Mouse (Mus musculus) kidney, postnatal 14 days (tissue): ENCODE data around the gene Fabp7.

Source experiments
- DNase-seq: peaks from one replicate; pipeline ENCODE4 v3.0.0; 2022; ENCODE audit warnings: mixed read lengths

The Fabp7 gene

DNA sequence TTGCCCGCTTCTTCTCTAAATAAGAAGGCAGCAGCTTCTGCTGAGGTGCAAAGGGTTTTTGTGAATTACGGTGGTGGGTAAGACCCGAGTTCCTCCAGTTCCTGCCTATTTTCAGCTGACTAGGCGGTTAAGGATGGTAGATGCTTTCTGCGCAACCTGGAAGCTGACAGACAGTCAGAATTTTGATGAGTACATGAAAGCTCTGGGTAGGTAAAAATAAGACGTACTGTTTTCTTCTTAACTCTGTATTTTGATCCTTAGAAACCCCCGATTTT is at the start of gene Fabp7:
Gene Fabp7 (plus strand): TSS at position 6 of the 275 bp plus-strand sequence.
- DNase-seq, result no peak

DNA sequence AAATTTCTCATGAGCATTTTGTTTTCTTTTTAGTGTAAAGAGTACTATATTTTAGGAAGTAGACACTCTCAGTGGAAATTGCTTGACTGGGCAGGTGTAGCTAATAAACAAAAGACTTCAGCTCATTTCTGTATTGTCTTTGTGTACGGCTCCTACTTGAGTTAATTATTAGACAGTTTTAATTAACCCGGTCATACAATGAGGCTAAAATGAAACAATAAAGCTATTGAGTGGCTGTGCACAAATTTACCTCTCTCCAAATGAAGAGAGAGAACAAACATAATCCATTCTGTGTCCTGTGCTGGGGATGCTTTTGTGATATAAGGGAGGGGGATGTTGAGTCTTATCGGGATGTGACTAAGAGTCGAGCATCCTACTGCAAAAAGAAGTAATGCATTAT is 43.9 kb upstream of the Fabp7 start:
- no peak for DNase-seq

DNA sequence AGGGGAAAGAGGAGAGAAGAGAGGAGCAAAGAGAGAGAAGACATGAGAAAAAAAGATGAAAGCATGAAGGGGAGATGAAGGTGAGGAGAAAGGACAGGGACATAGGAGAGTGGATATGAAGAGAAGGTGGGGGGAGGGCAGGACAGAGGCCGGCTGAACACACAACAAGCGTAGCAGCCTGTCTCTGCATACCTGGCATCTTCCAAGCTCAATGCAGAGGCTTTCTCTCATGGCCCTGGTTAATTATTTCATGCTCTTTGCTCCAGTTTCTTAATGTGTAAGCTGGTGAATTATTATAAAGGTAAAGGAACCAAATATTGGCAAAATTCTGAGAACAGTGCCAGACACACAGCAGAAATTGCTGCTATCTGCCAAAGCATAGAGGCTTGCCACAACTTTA is 43.3 kb upstream of the Fabp7 start:
- DNase-seq, result peak; percentile 30

DNA sequence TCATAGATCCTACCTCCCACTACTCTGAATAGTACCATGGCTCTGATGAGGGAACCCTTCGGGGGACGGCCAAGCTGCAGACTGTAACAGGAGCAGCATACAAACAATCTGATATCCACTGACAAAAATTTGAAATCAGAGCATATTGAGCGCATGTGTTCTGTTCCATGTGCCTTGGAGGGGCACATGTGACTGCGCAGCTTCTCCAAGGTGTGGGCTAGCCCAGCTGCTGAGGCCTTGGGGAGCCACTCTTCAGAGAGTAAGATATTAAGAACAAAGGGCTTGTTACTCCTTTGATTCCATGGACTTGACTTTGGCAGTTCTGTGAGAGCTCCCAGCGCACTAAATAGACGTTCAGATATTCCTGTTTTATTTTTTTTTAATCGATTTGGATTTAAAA is 41.6 kb upstream of the Fabp7 start:
- DNase-seq, result no peak

DNA sequence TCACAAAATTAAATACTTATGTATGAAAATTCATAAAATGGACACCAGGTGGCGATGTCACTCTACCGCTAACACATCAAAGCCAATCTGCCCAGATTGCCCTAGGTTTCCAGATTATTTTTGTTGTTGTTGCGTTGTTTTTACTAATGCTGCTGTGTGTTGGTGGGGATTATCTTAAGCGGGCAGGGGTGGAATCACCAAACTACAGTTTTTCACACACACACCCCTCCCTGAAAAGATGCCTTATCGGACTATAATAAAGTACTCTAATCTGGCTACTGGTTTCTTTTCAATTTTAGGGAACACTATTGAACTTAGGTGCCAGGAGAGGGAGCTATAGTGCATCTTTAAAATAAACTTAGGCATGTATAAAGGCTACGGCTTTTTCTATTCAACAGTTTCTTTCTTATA is 41.1 kb upstream of the Fabp7 start:
- peak; percentile 32 for DNase-seq

DNA sequence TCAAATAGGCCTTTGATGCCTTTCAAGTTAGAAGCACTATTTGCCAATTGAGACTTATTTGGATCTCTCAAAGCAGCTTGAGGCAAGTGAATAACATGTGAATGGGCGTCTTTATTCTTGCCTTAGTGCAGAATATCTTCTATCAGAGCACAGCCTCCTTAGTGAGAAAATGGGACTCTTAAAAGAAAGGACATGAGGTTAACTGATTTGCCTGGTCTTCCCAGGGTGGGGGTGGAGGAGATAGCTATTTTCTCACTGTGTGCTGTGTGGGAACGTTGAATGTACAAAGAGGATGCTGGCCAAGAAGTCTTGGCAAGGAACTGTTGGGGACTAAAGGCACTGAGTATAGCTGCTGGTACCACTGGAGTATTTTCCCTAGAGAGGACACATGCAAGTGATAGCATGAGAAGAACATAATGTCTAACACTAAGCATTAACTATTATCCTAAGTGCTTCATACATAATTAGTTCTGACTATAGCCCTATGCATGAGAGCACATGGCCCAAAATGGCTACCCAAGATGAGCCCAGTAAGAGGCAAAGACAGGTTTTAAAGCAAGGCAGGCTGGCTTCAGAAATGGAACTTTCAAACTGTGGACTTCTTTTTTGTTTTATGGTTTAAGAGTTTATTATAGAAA is 40.4 kb upstream of the Fabp7 start:
- DNase-seq, result no peak

DNA sequence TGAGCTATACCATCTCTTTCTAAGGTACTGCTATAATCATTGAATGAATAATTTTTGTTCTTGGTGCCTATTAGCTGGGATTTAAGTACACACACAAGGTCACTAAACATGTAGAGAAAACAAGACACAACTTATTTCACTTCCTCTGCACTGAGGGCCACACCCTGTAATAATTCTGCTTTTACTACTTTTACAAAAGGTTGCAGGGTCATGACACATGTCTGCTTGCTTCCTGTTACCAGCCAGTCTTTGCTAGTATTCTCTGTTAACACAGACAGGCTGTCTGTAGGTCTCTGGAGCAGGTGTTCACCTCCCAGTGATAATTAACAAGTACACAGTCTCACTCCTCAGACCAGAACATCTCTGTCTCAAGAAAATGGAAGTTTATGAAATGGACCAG is 39.2 kb upstream of the Fabp7 start:
- DNase-seq, result no peak

DNA sequence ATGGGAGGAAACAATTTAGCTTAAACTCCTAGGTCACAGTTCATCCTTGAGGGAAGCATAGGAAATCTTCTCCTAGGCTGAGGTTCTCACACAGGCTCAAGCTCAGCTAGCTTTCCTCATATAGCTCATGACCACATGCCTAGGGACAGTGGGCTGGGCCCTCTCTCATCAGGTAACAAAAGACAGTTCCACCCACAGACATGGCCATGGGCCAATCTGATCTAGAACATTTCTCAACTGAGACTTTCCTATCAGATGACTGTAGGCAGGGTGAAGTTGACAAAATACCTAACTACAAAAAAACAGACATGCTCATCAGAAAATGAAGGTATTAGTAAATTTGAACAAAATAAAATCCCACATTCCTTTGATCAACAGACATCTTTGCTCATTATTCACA is 37.6 kb upstream of the Fabp7 start:
- DNase-seq, result no peak

DNA sequence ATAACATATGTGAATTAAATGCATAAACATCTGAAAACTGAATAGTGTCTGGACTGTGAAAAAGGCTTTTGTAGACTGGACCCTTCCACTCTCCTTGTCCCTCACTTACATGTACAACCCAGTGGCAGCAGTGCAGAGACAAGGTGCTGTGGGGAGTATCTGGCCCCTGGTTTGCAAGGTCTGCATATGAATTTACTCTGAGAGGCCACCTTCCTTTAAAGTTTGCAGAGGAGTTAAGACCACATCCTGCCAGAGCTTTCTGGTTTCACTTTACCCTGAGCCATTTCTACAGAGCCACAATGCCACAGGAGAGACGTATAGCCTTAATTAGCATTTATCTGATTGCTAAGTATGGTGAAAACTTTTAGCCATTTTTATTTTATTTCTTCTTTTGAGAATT is 31.3 kb upstream of the Fabp7 start:
- DNase-seq, result no peak

DNA sequence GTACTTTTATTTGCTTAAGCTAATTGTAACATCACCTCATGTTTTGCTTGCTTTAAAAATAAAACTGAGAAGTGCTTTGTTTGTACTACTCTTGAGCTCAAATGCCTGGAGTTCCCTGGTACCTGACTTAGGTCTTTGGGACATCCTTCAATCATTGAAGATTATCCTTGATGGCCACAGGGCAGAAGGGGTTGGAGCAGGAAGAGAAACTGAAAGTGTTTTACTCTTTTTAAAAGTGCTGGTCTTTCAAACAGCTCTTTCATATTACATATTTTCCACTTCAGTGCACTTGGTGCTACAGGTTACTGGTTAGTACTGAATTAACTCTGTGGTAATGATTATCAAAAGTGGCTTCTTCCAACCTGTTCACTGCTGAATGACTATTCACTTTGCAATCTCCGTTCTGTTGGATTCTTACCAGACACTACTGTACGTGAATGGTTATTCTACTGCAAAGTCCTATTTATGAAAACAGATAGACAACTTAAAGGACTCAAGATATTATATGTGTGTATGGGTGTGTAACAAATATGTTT is 29.4 kb upstream of the Fabp7 start:
- no peak for DNase-seq

DNA sequence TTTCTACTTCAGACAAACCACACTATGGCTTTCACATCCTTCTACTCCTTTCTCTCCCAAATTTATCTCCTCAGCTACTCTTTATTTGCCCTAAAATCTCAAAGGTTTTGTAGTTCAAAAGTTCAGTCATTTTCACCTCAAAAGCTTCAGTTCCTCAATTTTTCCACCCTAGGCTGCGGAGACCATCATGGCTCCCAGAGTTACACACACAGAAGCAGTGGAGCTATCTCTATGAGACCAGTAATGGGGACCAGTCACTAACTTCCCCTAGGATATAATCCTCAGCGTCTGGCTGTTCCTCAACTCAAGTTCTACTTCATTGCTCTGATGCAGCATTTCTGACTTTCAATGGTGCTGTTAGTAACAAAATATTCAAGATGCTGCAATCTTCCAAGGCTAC is 25.7 kb upstream of the Fabp7 start:
- no peak for DNase-seq

DNA sequence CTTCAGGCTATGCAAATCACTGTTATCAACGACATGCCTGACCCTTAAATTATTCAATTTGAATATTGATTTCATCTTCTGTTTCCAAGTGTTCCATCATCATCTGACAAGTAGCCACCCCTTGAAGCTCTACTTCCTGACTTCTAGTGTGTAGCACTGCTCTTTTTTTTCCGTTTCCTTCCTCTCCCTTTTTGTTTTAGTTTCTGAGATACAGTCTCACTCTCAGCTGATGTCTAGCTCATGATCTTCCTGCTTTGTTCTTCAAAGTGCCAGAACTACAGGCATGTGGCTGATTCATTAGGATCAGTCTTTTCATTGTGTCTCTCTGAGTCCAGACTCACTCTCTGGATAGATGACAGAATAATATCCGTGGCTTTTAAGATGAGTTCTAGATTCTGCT is 24.0 kb upstream of the Fabp7 start:
- no peak for DNase-seq

DNA sequence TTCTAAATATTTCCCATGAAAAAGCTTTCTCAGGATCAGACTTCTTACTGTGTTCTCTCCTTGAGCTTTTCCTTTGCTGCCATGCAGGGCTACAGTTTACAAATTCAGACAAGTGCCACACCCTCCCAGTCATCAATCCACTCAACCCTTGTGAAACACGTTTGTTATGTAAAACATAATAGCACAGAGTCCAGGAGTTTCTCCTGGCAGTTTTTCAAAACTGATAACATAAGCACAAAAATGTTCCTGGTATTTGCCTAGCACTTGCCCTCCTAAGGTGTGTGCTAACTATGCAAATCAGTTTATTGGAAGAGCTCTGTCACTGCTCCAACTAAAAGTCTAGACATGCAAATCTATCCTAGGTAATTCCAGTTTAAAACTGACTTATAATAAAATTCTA is 21.6 kb upstream of the Fabp7 start:
- no peak for DNase-seq

DNA sequence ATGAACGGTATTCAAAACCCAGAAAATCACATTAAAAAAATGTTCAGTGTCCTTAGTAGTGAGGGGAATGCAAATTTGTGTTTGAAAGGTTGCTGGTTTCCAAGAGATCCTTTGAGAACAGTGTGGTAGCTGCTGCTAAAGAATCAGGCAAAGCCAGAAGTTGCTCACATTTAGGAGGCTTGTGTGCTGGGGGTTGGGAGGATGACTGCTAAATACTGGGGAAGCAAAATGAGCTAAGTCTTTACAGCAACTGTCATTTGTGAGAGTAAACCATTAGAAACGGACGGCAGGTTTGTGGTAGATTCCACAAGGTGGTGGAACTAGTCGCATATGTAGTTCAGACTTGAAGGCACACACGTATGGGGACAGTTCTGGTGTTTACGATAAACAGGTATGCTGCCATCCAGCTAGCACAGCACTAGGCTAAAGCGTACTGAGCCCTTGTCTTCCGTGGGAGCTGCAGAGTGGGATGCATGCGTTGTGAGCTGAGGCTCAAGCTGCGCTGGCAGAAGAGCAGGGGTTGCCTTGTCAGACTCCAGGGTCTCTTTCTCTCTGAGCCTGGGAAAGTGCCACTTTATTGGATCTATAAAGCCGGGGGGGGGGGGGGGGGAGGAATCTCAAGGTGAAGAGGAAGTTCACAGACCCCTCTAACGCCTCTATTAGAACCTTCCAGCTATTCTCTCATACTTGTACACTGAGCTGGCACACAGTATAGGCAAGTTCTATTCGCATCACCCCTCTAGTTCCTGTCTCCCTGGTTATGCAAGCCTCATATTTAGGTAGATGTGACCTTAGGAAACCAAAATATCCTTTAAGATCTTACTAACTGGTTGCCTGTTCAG is 1.2 kb upstream of the Fabp7 start:
- no peak for DNase-seq

DNA sequence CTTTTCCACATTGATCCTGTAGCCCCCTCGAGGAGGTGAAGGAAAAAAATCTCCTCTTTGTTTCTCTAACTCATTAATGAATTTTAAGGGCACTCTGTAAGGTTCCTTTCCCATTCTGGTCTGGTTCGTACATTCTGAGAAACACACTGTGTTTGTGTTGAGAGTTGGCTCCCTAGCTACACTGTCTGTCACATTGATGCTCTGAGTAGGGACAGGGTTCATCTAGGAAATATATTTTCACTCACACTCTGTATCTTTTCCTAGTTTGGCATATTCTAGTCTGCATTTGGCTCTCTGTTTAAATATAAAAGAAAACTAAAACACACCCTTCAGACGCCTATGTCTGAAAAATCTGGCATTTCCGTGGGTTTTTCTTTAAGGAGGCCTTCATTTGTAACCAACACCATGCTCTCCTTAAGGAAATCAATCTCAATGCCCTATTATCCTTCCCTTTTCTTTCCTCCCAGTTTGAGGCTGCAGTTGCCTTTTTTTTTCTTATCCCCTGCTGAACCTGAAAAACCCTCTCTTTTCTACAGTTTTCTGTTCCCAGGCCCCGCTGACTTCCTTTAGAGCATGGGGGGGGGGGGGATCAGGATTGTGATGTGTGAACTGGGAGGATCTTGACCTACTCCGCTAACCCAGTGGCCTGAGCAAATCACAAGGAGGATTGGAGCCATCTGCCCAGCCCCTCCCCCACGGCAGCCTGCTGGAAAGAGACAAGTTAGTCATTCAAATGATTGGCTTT is 378 bp upstream of the Fabp7 start:
- DNase-seq, result peak; percentile 88

DNA sequence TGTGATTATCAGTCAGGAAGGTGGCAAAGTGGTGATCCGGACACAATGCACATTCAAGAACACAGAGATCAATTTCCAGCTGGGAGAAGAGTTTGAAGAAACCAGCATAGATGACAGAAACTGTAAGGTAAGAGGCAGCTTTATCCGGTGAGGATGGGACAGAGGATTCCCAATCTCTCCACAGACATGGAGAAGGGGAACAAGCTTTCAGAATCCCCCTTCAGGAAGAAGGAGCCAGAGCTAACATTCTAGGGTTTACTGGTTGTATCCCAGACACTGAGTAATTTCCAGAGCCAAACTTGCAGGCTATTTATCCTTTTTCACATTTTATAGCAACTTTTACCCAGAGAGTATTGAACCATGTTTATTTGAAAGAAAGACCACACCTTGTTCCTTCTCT is 871 bp downstream of the Fabp7 start:
- no peak for DNase-seq

DNA sequence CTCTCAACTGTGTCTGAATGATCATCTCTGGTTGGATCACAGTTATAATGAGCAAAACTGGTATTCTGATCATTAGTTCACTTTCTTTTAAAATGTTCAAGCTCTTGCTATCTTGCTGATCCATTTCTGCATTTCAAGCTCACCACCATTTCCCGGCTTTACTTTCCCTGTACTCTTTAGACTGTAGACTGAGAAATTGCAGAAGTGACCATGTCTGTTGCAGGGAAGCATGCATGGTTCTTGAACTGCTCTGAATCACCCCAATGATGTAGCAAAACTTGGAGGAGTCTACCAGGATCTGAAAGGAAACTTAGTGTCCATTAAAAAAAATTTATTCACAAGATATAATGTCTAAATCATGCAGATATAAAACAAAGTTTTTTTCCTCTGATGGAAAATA is 8.3 kb downstream of the Fabp7 start:
- DNase-seq, result no peak

DNA sequence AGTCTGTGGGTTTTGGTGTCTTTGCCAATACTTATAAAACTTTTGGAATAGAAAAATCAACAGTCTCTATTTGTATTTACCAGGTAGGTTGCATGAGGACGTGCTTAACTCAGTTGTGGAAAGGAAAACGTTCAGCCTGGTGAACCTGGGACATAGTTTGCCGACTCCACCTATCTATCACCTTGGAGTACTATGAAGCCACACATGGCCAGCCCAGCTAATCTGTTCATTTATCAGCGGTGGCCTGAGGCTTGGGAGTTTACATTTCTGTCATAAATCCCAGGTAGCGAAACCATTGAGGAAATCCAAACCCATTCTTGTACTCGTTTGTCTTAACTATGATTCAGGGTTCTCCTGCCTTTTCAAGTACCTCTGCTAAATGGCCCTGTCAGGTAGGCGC is 9.3 kb downstream of the Fabp7 start, which contains the start of gene Smpdl3a:
Gene Smpdl3a (plus strand): TSS at position 318 of the 400 bp plus-strand sequence.
- no peak for DNase-seq

DNA sequence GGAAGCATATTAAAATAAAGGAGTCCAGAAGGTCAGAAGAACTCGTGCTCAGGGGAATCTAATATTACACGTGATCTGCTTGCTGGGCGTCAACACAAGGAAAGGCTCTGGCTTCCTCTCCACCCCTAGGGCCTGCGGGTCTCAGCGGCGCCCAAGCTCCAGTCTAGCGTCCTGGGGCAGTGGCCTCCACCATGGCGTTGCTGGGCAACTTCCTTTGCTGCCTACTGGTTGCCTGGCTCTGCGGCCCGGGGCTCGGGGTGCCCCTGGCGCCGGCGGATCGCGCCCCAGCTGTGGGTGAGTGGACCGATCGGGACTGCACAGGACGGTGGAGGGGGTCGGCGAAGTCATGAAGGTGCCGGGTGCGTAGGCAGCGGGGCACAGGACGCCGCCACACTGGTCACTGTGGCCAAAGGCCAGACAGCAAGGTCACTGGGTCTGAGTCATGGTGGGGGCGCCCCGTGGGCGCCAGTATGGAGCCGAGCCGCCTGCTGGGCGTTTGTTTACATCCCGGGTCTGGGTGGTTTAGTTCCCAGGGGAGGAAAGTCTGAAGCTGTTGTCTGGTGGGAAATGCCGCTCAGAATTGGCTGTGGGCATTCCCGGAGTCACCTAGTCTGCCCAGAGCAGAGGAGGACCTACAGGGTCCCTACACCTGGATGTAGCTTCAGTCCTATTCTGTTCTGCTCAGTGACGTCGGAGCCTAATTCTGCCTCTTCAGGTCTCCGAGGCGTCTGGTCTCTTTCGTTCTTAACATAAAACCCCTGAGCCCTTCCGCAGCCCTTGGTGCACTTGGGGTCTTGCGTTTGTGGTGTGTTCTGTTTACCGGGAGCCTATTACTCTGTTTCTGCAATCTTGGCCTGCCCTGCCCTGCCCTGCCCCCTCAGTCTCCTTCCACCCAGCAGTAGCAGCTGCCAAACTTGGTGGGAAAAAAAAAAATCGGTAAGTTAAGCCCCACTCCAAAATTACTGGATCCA is 10.1 kb downstream of the Fabp7 start:
- peak; percentile 70 for DNase-seq

DNA sequence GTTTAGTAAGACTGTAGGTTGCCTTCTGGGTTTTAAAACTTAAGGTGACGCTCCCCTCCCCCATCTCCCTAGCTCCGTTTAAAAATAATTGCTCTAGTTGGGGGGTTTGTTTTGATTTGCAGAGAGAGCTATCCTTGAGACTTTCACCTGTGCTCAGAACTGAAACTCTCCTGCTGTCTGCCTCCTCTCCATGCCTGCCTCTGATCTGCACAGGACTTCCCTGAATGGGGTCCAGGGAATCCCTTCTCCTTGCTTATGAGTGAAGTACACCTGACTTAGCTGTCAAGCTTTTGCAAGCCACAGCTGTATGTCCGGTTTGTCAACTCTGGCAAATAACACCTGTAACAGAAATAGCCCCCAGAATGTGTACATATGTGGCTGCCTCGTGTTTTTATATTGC is 10.9 kb downstream of the Fabp7 start:
- peak; percentile 9 for DNase-seq

DNA sequence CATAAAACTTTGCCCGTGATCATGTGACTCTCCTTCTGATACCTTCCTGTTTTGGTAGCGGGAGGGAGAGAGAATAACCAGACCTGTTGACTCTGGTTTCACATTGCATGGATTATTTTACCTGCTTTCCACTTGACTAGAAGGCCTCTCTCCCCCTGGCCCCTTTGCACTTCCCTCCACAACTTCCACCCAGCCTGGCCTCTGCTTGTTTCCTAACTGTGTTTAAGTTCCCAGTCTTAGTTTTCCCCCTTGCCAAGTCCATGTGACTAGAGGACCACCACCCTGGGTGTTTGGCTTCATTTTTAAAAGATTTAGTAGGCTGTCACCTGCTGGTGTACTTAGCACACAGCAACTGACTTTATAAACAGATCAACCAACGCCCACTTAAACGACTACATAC is 11.4 kb downstream of the Fabp7 start:
- peak; percentile 42 for DNase-seq

DNA sequence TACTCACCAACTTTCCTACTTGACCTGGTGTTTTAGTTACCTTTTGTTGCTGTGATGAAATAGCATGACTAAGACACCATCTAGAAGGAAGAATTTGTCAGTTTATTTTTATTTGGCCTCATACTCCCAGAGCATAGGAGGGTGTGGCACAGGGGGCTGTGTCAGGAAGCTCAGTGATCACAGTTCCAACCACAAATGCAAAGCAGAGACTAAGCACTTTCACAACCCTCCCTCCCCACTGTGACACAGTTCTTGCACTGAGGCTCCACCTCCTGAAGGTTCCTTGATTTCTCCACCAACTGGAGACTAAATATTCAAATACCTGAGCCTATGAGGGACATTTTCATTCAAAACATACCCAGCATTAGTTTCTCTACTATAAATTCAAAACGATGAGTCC is 14.8 kb downstream of the Fabp7 start:
- no peak for DNase-seq

DNA sequence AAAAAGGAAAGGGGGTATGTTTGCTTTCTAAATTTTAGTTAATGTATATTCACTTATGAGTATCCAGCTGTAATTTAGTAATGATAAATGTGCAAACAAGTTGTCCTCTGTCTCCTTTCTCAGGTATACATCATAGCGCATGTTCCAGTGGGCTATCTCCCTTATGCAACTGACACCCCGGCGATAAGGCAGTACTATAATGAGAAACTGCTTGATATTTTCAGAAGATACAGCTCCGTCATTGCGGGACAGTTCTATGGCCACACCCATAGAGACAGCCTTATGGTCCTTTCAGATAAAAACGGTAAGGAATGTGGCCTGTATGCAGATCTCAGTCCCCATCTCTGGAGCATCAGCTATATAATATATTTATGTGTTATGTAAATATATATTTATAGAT is 23.1 kb downstream of the Fabp7 start:
- no peak for DNase-seq
